Mouse (Mus musculus): ENCODE data around the gene Crlf1.

The Crlf1 gene

GRCm38 (mm10) chr8:70519043-70519442, 26.1 kb downstream of the Crlf1 start:
- no peak for DNase-seq (ENCODE audit: low read depth, low spot score)

GRCm38 (mm10) chr8:70519606-70520005, 26.6 kb downstream of the Crlf1 start:
- DNase-seq (ENCODE audit: low read depth, low spot score), result no peak

GRCm38 (mm10) chr8:70522592-70523403, 29.8 kb downstream of the Crlf1 start:
- peak; percentile 99 for DNase-seq (ENCODE audit: low read depth, low spot score)

- no peak for DNase-seq (ENCODE audit: low read depth, low spot score)
Observed at GRCm38 (mm10) chr8:70527111-70527511, 34.2 kb downstream of the Crlf1 start.

GRCm38 (mm10) chr8:70527512-70528181, 34.7 kb downstream of the Crlf1 start, which contains the start of the genes Fkbp8 and Kxd1:
TSS of gene Fkbp8 (plus strand) at chr8:70527724.
TSS of gene Kxd1 (minus strand) at chr8:70527956.
- peak; percentile 96 for DNase-seq (ENCODE audit: low read depth, low spot score)

GRCm38 (mm10) chr8:70528182-70528797, 35.3 kb downstream of the Crlf1 start:
- DNase-seq (ENCODE audit: low read depth, low spot score), result peak; percentile 18

- DNase-seq (ENCODE audit: low read depth, low spot score), result no peak
Observed at GRCm38 (mm10) chr8:70529299-70529698, 36.3 kb downstream of the Crlf1 start.

- DNase-seq (ENCODE audit: low read depth, low spot score), result no peak
Observed at GRCm38 (mm10) chr8:70529741-70530161, 36.8 kb downstream of the Crlf1 start.

GRCm38 (mm10) chr8:70530314-70530713, 37.4 kb downstream of the Crlf1 start:
- DNase-seq (ENCODE audit: low read depth, low spot score), result no peak

GRCm38 (mm10) chr8:70534281-70534680, 41.3 kb downstream of the Crlf1 start:
- DNase-seq (ENCODE audit: low read depth, low spot score), result no peak

- no peak for DNase-seq (ENCODE audit: low read depth, low spot score)
Observed at GRCm38 (mm10) chr8:70535221-70535620, 42.3 kb downstream of the Crlf1 start.

GRCm38 (mm10) chr8:70535701-70536100, 42.7 kb downstream of the Crlf1 start:
- no peak for DNase-seq (ENCODE audit: low read depth, low spot score)

GRCm38 (mm10) chr8:70538024-70538579, 45.1 kb downstream of the Crlf1 start:
- peak; percentile 63 for DNase-seq (ENCODE audit: low read depth, low spot score)

- DNase-seq (ENCODE audit: low read depth, low spot score), result peak; percentile 99
Observed at GRCm38 (mm10) chr8:70538633-70539076, 45.7 kb downstream of the Crlf1 start.

- DNase-seq (ENCODE audit: low read depth, low spot score), result peak; percentile 100
Observed at GRCm38 (mm10) chr8:70539077-70539813, 46.3 kb downstream of the Crlf1 start, which contains the start of gene Ell. TSS of gene Ell (plus strand) at chr8:70539457.

GRCm38 (mm10) chr8:70540013-70540506, 47.1 kb downstream of the Crlf1 start:
- DNase-seq (ENCODE audit: low read depth, low spot score), result no peak

- no peak for DNase-seq (ENCODE audit: low read depth, low spot score)
Observed at GRCm38 (mm10) chr8:70540507-70541071, 47.6 kb downstream of the Crlf1 start.

GRCm38 (mm10) chr8:70541081-70541480, 48.1 kb downstream of the Crlf1 start:
- DNase-seq (ENCODE audit: low read depth, low spot score), result no peak

- DNase-seq (ENCODE audit: low read depth, low spot score), result peak; percentile 32
Observed at GRCm38 (mm10) chr8:70544200-70544687, 51.3 kb downstream of the Crlf1 start.

GRCm38 (mm10) chr8:70546412-70546811, 53.5 kb downstream of the Crlf1 start:
- no peak for DNase-seq (ENCODE audit: low read depth, low spot score)
